Mouse (Mus musculus): ENCODE measurements around the gene Tjap1. TPM values are rescaled to one million over a fixed set of nuclear protein-coding genes. Genes with fewer than 3 reads are reported as not detected.

The Tjap1 gene
- total RNA-seq, 1 experiment from 2014 or later = 11.3 TPM

Other genes starting within 250 kb of the Tjap1 start
- 41.5 and 50.5 TPM in 2 replicates for gene Mrps18a, start 172.0 kb downstream of the Tjap1 start, total RNA-seq (2017)
- gene Rsph9, start 138.8 kb downstream of the Tjap1 start, total RNA-seq (2017) = 1.3 TPM in 1 of 2 replicates, not detected in the other
- 3.8 and 12.1 TPM in 2 replicates for gene Mad2l1bp, start 129.5 kb downstream of the Tjap1 start, total RNA-seq (2017)
- gene Gtpbp2, start 122.0 kb downstream of the Tjap1 start, total RNA-seq (2017) = 26.1 and 31.0 TPM in 2 replicates
- 19.1 and 27.4 TPM in 2 replicates for gene Polh, start 80.4 kb downstream of the Tjap1 start, total RNA-seq (2017)
- 60.6 and 67.8 TPM in 2 replicates for gene Xpo5, start 80.2 kb downstream of the Tjap1 start, total RNA-seq (2017)
- 50.0 and 55.6 TPM in 2 replicates for gene Polr1c, start 35.0 kb downstream of the Tjap1 start, total RNA-seq (2017)
- gene Yipf3, start 34.9 kb downstream of the Tjap1 start, total RNA-seq (2017) = 26.5 and 32.6 TPM in 2 replicates
- gene Lrrc73, start 29.5 kb downstream of the Tjap1 start, total RNA-seq (2017) = not detected in 2 replicates
- 0.23 TPM in 1 of 2 replicates, not detected in the other for gene Dlk2, start 14.4 kb upstream of the Tjap1 start, total RNA-seq (2017)
- 0.63 and 5.3 TPM in 2 replicates for gene Abcc10, start 45.3 kb upstream of the Tjap1 start, total RNA-seq (2017)
- gene Zfp318, start 100.7 kb upstream of the Tjap1 start, total RNA-seq (2017) = 19.5 and 55.4 TPM in 2 replicates
- gene Crip3, start 145.9 kb upstream of the Tjap1 start, total RNA-seq (2017) = not detected in 2 replicates
- gene Slc22a7, start 155.4 kb upstream of the Tjap1 start, total RNA-seq (2017) = not detected in 2 replicates
- gene Ttbk1, start 204.6 kb upstream of the Tjap1 start, total RNA-seq (2017) = not detected in 2 replicates
- 13.3 and 14.5 TPM in 2 replicates for gene Dnph1, start 213.7 kb upstream of the Tjap1 start, total RNA-seq (2017)

Measured in common myeloid progenitor, adult 5-6 weeks (primary cell).